Mouse (Mus musculus) layer of hippocampus, adult 18-20 months (tissue): ENCODE data around the gene Grin2b. TPM values are rescaled to one million over a fixed set of nuclear protein-coding genes. Genes with fewer than 3 reads are reported as not detected.
A peak's percentile ranks its signal among the peaks of the same experiment; 100 is the strongest.

Experiments used
- DNase-seq, 2 experiments: peaks; one replicate each; pipeline ENCODE4 v3.0.0; 2022; ENCODE audit warnings: low spot score in 2 of 2
- long read RNA-seq: library from polyadenylated mRNA; stranded (forward); transcript quantifications from one replicate; pipeline ENCODE4 v2.0.0, GENCODE M21; 2021
- total RNA-seq, 2 experiments: library from RNA; stranded (reverse); gene quantifications; 2 replicates each; pipeline ENCODE4 v1.2.3; 2021

Grin2b gene
- 100 to 1,000 TPM; 292 to 326 TPM for total RNA-seq
- long read RNA-seq, partial matches to known transcripts = 14 of 46 reads
- long read RNA-seq, other reads (novel, unspliced or antisense) = 30 of 46 reads

GRCm38 (mm10) chr6:136173191-136173896 lies at the start of gene Grin2b:
Gene Grin2b (minus strand): TSS chr6:136173511.
- peak; percentile 67 to 82 for DNase-seq

- no peak for DNase-seq
These were observed 48.6 kb upstream of the Grin2b start for GRCm38 (mm10) chr6:136221894-136222293.

- no peak for DNase-seq
These were observed 37.1 kb upstream of the Grin2b start for GRCm38 (mm10) chr6:136210442-136210841.

- DNase-seq = no peak
These were observed 26.5 kb upstream of the Grin2b start for GRCm38 (mm10) chr6:136199814-136200213.

DNA sequence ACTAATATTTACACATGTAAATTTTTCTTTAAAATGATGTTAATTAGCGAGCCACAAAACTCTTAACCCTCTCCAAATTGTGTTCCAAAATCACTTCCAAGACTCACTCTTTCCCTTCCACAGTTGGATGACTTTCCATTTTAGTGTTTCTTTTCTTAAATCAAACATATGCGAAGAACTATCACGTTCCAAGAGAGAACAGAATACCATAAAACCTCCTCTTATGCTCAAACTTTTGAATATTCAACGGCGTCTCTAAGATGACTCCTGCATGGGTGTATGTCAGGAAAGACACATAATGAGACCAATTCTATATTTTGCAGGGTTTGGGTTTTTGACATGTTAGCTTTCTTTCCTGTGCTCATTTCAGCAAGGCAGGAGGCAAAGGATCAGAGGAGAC lies 21.3 kb upstream of the Grin2b start:
- no peak for DNase-seq

DNA sequence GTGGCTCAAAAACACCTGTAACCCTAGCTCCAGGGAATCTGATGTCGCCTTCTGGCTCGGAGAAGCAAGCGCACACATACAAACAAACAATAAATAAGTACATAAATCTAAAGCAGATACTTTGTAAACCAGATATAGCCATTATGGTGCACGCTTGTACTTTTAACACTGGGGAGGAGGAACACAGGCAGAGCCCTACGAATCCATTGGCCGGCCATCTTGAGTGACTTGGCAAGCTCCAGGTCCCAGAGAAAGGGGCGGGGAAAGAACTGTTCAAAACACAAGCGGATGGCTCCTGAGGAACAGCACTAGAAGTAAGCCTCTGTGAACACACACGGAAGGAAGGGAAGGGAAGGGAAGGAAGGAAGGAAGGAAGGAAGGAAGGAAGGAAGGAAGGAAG lies 4.8 kb upstream of the Grin2b start:
- DNase-seq = no peak

DNA sequence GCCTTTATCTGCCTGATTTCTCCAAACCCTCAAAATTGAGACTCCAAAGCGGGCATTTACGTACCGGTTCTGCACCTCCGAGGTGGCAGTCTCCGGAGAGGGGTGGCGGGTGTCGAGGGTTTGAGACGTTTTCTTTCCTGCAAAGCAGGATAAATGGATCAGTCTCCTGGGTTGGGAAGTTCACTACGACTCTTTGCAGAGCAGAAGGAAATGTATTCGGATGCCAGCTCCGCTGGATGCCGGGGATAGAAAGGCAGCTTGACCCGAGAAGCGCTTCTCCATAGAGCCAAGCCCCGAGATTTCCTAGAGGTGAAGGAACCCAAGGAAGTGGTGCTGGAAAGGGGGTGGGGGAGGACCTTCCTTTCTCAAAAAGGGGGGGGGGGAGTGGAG lies 515 bp downstream of the Grin2b start:
- DNase-seq = no peak

DNA sequence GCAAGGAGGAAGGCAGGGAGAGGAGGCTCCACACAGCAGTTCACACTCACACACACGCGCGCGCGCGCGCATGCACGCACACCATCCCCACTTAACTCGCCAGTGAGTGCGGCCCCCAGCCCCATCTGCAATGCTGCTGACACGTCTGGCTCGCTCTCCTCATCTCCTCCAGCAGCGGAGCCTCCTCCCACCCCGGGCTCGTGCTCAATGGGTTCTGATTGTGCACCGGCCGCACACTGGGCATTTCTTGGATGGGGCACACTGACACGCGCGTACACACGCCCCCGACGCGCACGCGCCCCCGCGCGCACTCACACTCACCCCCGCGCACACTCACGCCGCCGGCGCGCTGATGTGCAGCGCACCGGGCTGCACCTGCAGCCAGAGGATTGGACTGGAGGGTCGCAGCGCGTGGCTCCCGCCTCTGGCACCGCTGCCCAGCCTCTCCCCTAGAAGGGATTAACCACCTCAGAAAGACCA lies 1.1 kb downstream of the Grin2b start:
- DNase-seq = peak; percentile 75 to 83

- peak in 1 of 2 experiments; percentile 20 for DNase-seq
These were observed 2.0 kb downstream of the Grin2b start for GRCm38 (mm10) chr6:136171343-136171742.

DNA sequence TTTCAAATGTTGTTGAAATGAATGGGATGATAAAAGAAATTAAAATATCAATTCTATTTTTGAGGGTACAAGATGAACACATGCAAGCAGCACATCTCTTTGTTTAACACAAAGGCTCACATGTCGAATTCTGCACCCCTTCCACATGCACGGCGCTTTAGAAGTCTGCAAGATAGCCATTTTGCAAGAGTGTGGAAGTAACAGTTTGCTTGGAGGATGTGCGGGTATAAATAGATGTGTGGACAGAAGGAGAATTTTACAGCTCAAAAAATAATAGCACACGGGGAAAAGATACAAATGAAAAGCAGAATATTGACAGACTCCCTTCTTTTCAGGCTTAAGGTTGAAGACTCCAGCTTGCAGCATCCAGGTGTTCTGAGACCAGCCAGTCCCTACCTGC lies 2.9 kb downstream of the Grin2b start:
- DNase-seq = no peak

DNA sequence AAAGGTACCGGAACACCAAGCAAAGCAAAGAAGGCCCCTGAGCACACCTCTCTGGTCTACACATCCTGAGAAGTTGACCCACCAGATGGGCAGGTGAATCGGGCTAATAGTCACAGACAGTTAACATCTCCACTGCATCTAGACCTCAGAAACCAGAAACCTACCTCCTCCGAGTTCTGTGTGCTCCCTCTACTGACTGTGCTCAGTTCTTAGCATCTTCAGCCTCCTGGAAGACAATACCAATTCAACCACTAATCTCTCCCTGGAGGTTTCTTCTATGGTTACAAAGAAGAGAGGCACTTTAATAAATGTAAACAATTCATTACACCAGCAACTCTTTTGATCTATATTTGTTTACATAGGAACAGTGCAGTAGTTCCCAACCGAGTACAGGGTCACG lies 6.0 kb downstream of the Grin2b start:
- DNase-seq = no peak

DNA sequence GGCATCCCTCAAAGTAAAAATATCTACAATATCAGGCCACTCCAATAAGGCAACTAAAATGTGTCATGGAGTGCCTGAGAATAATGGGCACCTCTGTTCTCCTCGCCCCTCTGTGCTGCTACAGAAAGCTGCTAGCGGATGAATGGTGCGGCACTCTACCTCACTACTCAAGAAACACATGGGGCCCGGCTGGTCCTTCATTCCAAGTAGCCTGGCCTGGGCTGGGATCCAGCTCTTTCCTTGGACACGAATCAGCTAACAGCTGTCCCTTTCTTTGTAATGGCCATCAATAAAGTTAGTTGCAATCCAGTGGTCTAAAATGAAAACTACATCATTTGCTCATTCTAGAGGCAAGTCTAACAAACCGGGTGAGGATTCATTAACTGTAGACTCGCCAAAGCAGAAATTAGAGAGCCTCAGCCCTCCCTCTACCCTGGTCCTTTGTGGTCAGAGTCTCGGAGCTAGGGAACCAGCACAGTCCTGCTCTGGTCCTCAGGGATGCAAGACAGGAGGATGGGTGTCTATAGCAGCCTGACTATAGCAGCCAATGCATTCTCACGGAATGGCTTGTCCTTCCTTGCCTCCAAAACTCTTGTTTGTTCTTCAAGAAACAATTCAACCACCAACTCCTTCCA lies 7.8 kb downstream of the Grin2b start:
- DNase-seq = peak in 1 of 2 experiments; percentile 73

DNA sequence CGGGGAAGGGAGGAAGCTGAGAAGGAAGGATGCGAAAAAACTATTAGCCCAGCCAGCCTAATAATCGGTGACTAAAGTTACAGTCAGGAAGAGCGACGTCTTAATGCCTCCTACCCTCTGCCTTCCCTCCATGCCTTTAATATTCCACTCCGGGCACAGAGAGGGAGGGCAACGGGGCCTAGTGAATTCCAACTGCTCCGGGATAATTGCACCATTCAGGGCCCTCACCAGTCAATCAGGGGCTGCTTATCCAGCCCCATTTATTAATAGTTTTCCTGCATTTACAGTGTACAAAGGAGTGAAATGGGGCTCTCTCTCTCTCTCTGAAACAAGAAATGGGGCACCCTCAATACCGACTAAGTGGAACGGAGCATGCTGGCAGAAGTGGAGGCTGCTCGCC lies 11.2 kb downstream of the Grin2b start:
- DNase-seq = no peak

DNA sequence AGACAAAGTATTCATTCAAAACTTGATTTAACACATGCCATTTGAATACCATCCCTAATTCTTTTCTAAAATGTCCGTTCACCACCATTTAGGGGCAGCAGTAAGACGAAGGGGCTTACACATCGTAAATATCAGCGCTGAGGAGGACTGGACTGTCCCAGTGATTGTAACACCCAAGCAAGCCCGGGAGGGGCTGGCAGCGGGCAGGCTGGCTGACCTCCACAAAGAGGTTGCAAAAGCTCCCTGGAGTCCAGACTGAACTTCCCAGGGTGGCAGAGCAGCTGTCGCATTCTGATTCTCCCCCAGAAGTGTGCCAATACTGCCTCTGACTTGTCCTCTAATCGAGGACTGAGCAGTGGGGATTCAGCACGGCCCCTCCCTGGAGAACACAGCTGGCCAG lies 19.9 kb downstream of the Grin2b start:
- DNase-seq = no peak

- DNase-seq = no peak
These were observed 23.2 kb downstream of the Grin2b start for GRCm38 (mm10) chr6:136150064-136150463.

DNA sequence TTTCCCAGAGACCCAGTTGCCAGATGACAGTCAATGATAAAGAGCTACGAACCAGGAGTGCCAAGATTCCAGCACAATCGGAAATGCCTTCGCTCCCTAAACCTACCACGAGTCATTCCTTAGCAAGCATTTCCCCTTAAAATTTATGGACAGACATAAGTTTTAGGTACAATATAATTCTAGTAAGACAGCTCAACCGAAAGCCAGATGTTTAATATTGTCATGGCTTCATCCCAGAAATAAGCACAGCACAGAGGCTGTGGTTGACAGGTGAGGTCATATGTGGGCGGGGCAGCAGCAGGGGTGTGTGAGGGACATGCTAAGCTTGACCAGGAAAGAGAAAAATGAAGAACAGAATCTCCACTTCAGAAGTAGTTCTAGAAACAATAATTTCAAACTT lies 33.3 kb downstream of the Grin2b start:
- DNase-seq = no peak

GRCm38 (mm10) chr6:136130456-136130855 lies 42.9 kb downstream of the Grin2b start:
- DNase-seq = no peak

DNA sequence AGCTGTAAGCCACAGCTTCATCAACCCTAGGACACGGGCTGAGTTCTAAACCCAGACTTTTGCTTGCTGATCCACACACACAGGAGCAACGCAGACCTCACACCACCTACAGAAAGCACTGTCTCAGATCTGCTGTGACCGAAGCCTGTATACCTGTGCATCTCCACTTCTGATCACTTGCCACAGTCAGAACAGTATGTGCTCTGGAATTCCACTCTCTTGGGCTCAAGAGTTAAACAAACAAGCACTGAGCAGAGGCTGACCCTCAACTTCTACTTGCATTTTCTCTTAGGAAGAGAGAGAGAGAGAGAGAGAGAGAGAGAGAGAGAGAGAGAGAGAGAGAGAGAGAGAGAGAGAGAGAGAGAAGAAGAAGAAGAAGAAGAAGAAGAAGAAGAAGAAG lies 50.7 kb downstream of the Grin2b start:
- no peak for DNase-seq

DNA sequence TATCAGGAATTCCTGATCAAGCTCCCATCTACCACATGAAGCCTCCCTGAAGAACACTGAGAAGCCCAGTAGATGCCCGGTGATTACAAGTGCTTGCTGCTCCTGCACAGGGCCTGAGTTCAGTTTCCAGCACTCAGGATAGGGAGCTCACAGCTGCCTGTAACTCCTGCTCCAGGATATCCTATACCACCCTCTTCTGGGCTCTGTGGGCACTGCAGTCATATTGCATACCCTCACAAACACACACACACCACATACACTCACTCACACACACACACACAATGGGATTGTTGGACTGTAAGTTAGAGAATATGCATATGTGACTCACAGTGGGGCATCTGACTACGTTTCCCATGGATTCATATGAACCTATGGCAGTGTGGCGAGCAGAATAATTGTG lies 55.9 kb downstream of the Grin2b start:
- DNase-seq = no peak

- no peak for DNase-seq
These were observed 59.5 kb downstream of the Grin2b start for GRCm38 (mm10) chr6:136113639-136114410.

GRCm38 (mm10) chr6:136109172-136109571 lies 64.1 kb downstream of the Grin2b start:
- DNase-seq = no peak

DNA sequence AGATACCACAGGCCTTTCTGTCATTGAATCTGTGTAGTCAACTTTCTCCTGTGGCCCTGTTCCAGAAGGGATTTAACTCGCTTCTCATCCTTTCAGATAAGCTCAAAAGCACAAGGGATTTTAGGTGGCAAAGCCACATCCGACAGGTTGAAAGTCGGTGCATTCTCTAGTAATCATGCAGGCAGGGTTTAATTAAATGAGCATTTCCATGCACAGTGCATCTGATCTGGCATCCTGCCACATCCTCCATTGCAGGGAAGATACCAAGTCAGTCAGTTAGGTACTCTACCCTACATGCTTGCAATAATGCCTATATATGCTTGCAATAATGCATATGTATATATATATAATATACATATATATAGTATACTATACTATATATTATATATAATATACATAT lies 64.8 kb downstream of the Grin2b start:
- DNase-seq = no peak
